Mouse (Mus musculus): ENCODE results near the gene Capn5. TPM values are rescaled to one million over a fixed set of nuclear protein-coding genes. Genes with fewer than 3 reads are reported as not detected.

Gene Capn5
- polyA plus RNA-seq, 1 experiment from 2014 or later = 5.0 TPM

- no peak overlapping the region for H3K4me3 ChIP-seq
- no peak overlapping the region for H3K9ac ChIP-seq
- H3K27ac ChIP-seq = no peak overlapping the region
- ATAC-seq (ENCODE audit: insufficient number of reproducible peaks, insufficient read depth, low FRiP score, low TSS enrichment) = no peak
- no peaks in the 10 kb centered on the region for H3K27me3 ChIP-seq
- peaks cover 5% of the 10 kb centered on the region; the same call in 1 of the 2 replicates for H3K4me1 ChIP-seq
- H3K4me2 ChIP-seq (replicated peaks) = no peak overlapping the region
- no peaks in the 10 kb centered on the region for H3K9me3 ChIP-seq
- H3K36me3 ChIP-seq = peaks cover 10% of the 10 kb centered on the region; the same call in 1 of the 2 replicates
- WGBS = 82% methylated on average over 11 of the region's 11 CpGs
These were observed 100.6 kb downstream of the Capn5 start for GRCm38 (mm10) chr7:98077453-98077852.

GRCm38 (mm10) chr7:98071620-98072019 lies 106.5 kb downstream of the Capn5 start:
- peaks cover 4% of the 10 kb centered on the region for H3K36me3 ChIP-seq
- H3K9ac ChIP-seq = no peak overlapping the region
- H3K4me3 ChIP-seq = no peak overlapping the region
- no peaks in the 10 kb centered on the region for H3K27me3 ChIP-seq
- H3K9me3 ChIP-seq = no peaks in the 10 kb centered on the region
- no peak overlapping the region for H3K4me2 ChIP-seq (replicated peaks)
- WGBS = 30% methylated on average over 5 of the region's 5 CpGs
- no peaks in the 10 kb centered on the region for H3K4me1 ChIP-seq
- ATAC-seq (ENCODE audit: insufficient number of reproducible peaks, insufficient read depth, low FRiP score, low TSS enrichment) = no peak
- H3K27ac ChIP-seq = no peak overlapping the region

Other genes starting within 250 kb of the Capn5 start
- gene Myo7a, start 58.8 kb downstream of the Capn5 start, polyA plus RNA-seq (2016; fragmentation: Nextera tagmentation; extraction: Ambion mirVana) = 14.0 and 16.1 TPM in 2 replicates
- gene Omp, start 32.8 kb downstream of the Capn5 start, polyA plus RNA-seq (2016; fragmentation: Nextera tagmentation; extraction: Ambion mirVana) = 0.43 and 0.46 TPM in 2 replicates
- gene B3gnt6, start 21.2 kb upstream of the Capn5 start, polyA plus RNA-seq (2016; fragmentation: Nextera tagmentation; extraction: Ambion mirVana) = not detected in 2 replicates
- gene Acer3, start 142.9 kb upstream of the Capn5 start, polyA plus RNA-seq (2016; fragmentation: Nextera tagmentation; extraction: Ambion mirVana) = 23.0 and 24.1 TPM in 2 replicates
- gene Tsku, start 183.1 kb upstream of the Capn5 start, polyA plus RNA-seq (2016; fragmentation: Nextera tagmentation; extraction: Ambion mirVana) = 15.9 and 16.3 TPM in 2 replicates